Mouse (Mus musculus) megakaryocyte-erythroid progenitor cell, adult 5-6 weeks (primary cell): ENCODE results near the gene Spag9. TPM values are rescaled to one million over a fixed set of nuclear protein-coding genes. Genes with fewer than 3 reads are reported as not detected.

Source experiments
- ATAC-seq: replicated peaks from 2 replicates; pipeline ENCODE4 v1.8.0; 2016; ENCODE audit warnings: mild to moderate bottlenecking, inconsistent platforms; ENCODE audit not compliant: severe bottlenecking, poor library complexity, low FRiP score, low TSS enrichment
- total RNA-seq, 2 experiments: library from RNA; stranded (forward) in 1 of 2; stranded (reverse) in 1 of 2; fragments of 200-1000, 215-1000 nt in 1 of 2; fragments of >200 nt in 1 of 2; fragmentation: Nextera tagmentation in 1 of 2; gene quantifications; 2 replicates each; pipeline ENCODE4 v1.2.3; 2014 to 2017

The Spag9 gene
- total RNA-seq, 2 experiments from 2014 or later = 28.3 to 56.1 TPM

- ATAC-seq = no peak
Observed at GRCm38 (mm10) chr11:94165745-94166144, 169.9 kb downstream of the Spag9 start.

DNA sequence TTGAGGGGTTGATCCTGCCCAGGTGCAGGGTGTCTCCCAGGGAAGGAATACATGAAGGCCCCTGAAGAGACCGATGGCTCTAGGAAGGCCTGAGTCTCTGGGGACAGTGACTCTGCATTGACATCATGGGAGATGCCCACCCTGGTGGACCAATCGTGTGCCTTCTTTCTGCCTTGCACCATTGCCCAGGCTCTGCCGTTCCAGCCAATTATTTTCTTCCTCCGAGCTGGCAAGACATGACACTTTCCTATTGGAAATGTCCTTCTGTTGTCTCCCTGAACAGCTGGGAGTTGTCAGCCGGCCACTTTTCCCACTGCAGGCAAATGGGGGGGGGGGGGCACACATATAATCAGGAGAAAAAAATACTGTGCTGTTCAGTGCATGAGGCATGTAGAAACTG is 172.3 kb downstream of the Spag9 start:
- ATAC-seq = no peak

GRCm38 (mm10) chr11:94169596-94169995 is 173.7 kb downstream of the Spag9 start:
- ATAC-seq = no peak

- ATAC-seq = no peak
Observed at GRCm38 (mm10) chr11:94171691-94172090, 175.8 kb downstream of the Spag9 start.

DNA sequence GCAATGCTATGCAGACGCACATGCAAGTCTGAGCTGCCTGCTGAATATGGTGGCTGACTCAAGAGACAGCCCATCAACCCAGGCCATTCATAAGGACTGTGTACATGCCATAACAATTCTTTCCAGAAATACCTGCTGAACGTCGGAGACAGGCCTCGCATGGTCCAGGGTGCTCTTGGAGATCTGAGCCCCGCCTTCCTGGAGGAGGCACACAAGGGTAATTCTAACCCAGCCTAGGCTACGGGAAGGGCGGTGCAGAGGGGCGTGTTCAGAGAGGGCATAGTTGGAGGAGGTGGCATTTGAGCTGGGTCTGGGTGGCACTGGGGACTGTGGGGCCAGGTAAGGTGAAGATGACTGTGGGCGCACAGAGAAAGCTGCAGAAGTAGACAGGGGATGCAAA is 176.3 kb downstream of the Spag9 start:
- ATAC-seq = peak; percentile 50

GRCm38 (mm10) chr11:94173726-94174146 is 177.8 kb downstream of the Spag9 start:
- peak; percentile 66 for ATAC-seq

GRCm38 (mm10) chr11:94175288-94175687 is 179.4 kb downstream of the Spag9 start:
- no peak for ATAC-seq

Other genes starting within 250 kb of the Spag9 start
- 28.4 and 45.0 TPM in 2 replicates for gene Utp18, start 110.3 kb upstream of the Spag9 start, total RNA-seq (2014; fragmentation: Nextera tagmentation)
- gene Utp18, start 110.3 kb upstream of the Spag9 start, total RNA-seq (2017) = 88.2 and 93.3 TPM in 2 replicates
- gene Mbtd1, start 110.2 kb upstream of the Spag9 start, total RNA-seq (2014; fragmentation: Nextera tagmentation) = 65.7 and 82.5 TPM in 2 replicates
- 41.8 and 49.8 TPM in 2 replicates for gene Mbtd1, start 110.2 kb upstream of the Spag9 start, total RNA-seq (2017)
- 171 and 305 TPM in 2 replicates for gene Nme2, start 39.8 kb upstream of the Spag9 start, total RNA-seq (2014; fragmentation: Nextera tagmentation)
- 149 and 173 TPM in 2 replicates for gene Nme2, start 39.8 kb upstream of the Spag9 start, total RNA-seq (2017)
- 148 TPM in 1 of 2 replicates, not detected in the other for gene Gm20390, start 27.8 kb upstream of the Spag9 start, total RNA-seq (2014; fragmentation: Nextera tagmentation)
- gene Gm20390, start 27.8 kb upstream of the Spag9 start, total RNA-seq (2017) = not detected in 2 replicates
- gene Nme1, start 27.6 kb upstream of the Spag9 start, total RNA-seq (2014; fragmentation: Nextera tagmentation) = 126 and 223 TPM in 2 replicates
- gene Nme1, start 27.6 kb upstream of the Spag9 start, total RNA-seq (2017) = 245 and 319 TPM in 2 replicates
- gene Tob1, start 215.4 kb downstream of the Spag9 start, total RNA-seq (2014; fragmentation: Nextera tagmentation) = 5.1 and 8.7 TPM in 2 replicates
- gene Tob1, start 215.4 kb downstream of the Spag9 start, total RNA-seq (2017) = 4.4 and 7.8 TPM in 2 replicates
- 0.61 and 0.87 TPM in 2 replicates for gene Wfikkn2, start 249.9 kb downstream of the Spag9 start, total RNA-seq (2014; fragmentation: Nextera tagmentation)
- gene Wfikkn2, start 249.9 kb downstream of the Spag9 start, total RNA-seq (2017) = 0.50 TPM in 1 of 2 replicates, not detected in the other